Mouse (Mus musculus): ENCODE measurements at regions not wholly inside any gene's neighbourhood (a gene's known extent, or its start where the extent isn't known, plus 50 kb on each side); places are given as distances from the start of the nearest gene placed in this dataset.

DNA sequence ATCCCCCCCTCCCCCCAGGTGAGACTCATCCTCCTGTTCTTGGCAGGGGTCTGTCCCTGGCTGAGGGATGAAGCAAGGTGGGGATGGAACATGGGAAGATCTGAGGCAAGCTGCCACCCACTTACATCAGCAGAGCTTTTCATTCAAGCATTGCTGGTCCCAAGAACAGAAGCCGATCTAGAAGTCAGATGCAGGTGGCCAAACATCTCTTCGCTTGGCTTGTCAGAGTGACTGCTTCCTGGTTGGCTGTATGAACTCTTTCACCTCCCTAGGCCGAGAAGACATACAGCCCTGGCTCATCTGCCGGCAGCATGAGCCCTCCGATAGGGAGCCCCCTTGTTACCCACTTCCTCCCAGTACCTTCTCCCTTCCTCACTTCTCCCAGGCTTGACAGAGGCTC, 55.8 kb upstream of the Smndc1 start:
- Histone ChIP-seq H3K4me3 (ENCODE audit: insufficient read depth in 1 of 2, low read depth in 2 of 2, low read length in 2 of 2) (no peak overlapping the region), H3K4me1 (replicated peaks; ENCODE audit: control insufficient read depth in 2 of 2, insufficient read depth in 2 of 2, low read length in 1 of 2) (peaks cover 0 to 6% of the 10 kb centered on the region in 2 experiments; a peak in 1 of 4 replicates), H3K9me3 (ENCODE audit: control insufficient read depth, low read length) (no peaks in the 10 kb centered on the region), H3K27ac (no peak overlapping the region), H3K4me2 (ENCODE audit: low read depth) (no peak overlapping the region), H3K27me3 (ENCODE audit: control insufficient read depth, insufficient read depth, low read length) (no peaks in the 10 kb centered on the region), H3K36me3 (replicated peaks; ENCODE audit: control insufficient read depth, insufficient read depth, low read depth) (no peaks in the 10 kb centered on the region), H3K9ac (replicated peaks) (no peak overlapping the region)
- ATAC-seq (ENCODE audit: insufficient read depth) (no peak), DNase-seq (ENCODE audit: low read depth in 3 of 3, low spot score in 3 of 3) (no peak)
- WGBS (ENCODE audit: insufficient replicate concordance) = 24% methylated on average over 5 of the region's 5 CpGs
- TF ChIP-seq CTCF (IDR thresholded peaks at IDR 0.05; ENCODE audit: low read depth) (no peak), EP300 (IDR thresholded peaks at IDR 0.05; ENCODE audit: low read depth) (no peak)

DNA sequence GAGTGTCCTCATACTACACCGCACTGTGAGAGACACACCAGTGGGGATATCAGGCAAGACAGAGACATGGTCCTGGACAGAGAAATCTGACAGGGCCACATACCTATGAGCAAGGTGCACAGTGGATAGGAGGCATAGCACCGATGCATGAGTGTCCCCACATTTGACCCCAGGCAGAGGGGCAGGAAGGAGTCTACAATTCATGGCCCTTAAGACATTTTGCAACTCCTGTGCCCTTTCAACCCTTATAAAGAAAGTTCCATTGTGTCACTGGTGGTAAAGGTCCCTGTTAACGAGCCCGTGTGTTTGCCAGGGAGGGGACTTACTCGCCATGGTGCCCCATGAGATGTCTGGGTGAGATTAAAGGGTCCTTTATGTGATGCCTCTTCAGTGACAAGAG, 54.3 kb upstream of the Smndc1 start:
- no peak overlapping the region for H3K27ac ChIP-seq
- WGBS (ENCODE audit: insufficient replicate concordance) = 66% methylated on average over 5 of the region's 5 CpGs
- H3K4me3 ChIP-seq (ENCODE audit: insufficient read depth in 1 of 2, low read depth in 2 of 2, low read length in 2 of 2) = no peak overlapping the region
- no peak for DNase-seq (ENCODE audit: low read depth in 3 of 3, low spot score in 3 of 3)
- H3K27me3 ChIP-seq (ENCODE audit: control insufficient read depth, insufficient read depth, low read length) = no peaks in the 10 kb centered on the region
- H3K9ac ChIP-seq (replicated peaks) = no peak overlapping the region
- H3K4me2 ChIP-seq (ENCODE audit: low read depth) = no peak overlapping the region
- H3K36me3 ChIP-seq (replicated peaks; ENCODE audit: control insufficient read depth, insufficient read depth, low read depth) = no peaks in the 10 kb centered on the region
- peaks cover 0 to 5% of the 10 kb centered on the region in 2 experiments; a peak in 1 of 4 replicates for H3K4me1 ChIP-seq (replicated peaks; ENCODE audit: control insufficient read depth in 2 of 2, insufficient read depth in 2 of 2, low read length in 1 of 2)
- no peaks in the 10 kb centered on the region for H3K9me3 ChIP-seq (ENCODE audit: control insufficient read depth, low read length)
- TF ChIP-seq EP300 (IDR thresholded peaks at IDR 0.05; ENCODE audit: low read depth) (no peak), CTCF (IDR thresholded peaks at IDR 0.05; ENCODE audit: low read depth) (no peak)
- ATAC-seq (ENCODE audit: insufficient read depth) = no peak

DNA sequence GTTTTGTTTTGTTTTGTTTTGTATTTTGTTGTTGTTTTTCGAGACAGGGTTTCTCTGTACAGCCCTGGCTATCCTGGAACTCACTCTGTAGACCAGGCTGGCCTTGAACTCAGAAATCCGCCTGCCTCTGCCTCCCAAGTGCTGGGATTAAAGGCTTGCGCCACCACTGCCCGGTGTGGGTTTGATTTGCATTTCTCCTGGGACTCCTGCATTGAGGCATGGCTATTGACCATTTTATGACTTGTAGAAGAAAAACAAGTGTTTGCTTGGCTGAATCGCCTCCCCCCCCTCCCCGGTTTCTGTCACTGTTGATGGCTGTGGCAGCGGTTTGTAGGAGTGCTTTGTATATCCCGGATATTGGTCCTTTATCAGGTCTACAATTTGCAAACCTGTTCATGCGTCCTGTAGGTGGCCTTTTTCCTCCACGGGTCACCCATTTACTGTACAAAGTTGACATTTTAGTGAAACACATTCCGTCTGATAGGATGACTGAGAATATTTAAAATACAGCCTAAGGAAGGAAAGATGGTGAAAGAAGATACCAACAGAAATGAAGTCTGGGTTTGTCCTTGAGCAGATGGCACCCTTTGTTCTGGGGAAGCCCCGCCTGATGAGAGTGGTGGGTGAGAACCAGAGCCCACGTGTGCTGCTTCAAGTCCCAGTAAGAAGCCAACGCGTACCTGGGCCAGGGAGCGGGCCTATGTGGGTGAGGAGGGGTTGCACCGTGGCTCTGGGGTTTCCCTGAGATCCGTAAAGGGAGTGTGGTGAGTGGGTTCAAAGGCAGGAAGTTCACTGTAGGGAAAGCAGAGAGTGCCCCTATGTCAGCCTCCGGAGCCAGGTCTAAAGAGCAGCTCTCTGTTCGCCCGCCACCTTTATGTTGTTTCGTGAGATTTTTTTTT, 52.6 kb upstream of the Smndc1 start:
- Histone ChIP-seq H3K4me3 (ENCODE audit: insufficient read depth in 1 of 2, low read depth in 2 of 2, low read length in 2 of 2) (no peak overlapping the region), H3K27ac (no peak overlapping the region), H3K4me2 (ENCODE audit: low read depth) (no peak overlapping the region), H3K4me1 (replicated peaks; ENCODE audit: control insufficient read depth in 2 of 2, insufficient read depth in 2 of 2, low read length in 1 of 2) (peaks cover 0 to 6% of the 10 kb centered on the region in 2 experiments; a peak in 2 of 4 replicates), H3K9ac (replicated peaks) (no peak overlapping the region), H3K27me3 (ENCODE audit: control insufficient read depth, insufficient read depth, low read length) (no peaks in the 10 kb centered on the region), H3K36me3 (replicated peaks; ENCODE audit: control insufficient read depth, insufficient read depth, low read depth) (no peaks in the 10 kb centered on the region), H3K9me3 (ENCODE audit: control insufficient read depth, low read length) (no peaks in the 10 kb centered on the region)
- 67% methylated on average over 22 of the region's 22 CpGs for WGBS (ENCODE audit: insufficient replicate concordance)
- DNase-seq (ENCODE audit: low read depth in 3 of 3, low spot score in 3 of 3) = no peak
- no peak for ATAC-seq (ENCODE audit: insufficient read depth)
- TF ChIP-seq EP300 (IDR thresholded peaks at IDR 0.05; ENCODE audit: low read depth) (no peak), CTCF (IDR thresholded peaks at IDR 0.05; ENCODE audit: low read depth) (no peak)

DNA sequence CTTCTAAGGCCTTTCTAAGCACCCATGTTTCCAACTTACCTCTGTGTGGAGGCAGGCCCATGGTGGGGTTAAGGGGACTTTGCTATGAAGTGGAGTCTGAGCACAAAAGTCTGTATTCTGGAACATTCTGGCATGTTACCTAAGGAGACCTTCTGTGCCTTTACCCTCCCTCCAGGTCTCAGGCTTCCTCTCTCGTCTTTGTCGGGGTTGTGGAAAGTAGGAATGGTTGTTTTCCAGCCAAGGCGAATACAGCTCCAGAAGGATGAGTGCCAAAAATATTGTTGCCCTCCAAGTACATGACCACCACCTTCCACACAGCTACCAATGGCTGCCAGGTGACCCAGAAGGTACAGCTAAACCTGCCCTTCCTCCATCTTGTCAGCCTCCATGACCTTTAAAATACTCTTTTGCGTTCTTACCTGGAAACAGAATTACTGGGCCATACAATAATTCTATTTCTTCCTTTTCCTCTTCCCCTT, 51.8 kb upstream of the Smndc1 start:
- Histone ChIP-seq H3K4me3 (ENCODE audit: insufficient read depth in 1 of 2, low read depth in 2 of 2, low read length in 2 of 2) (no peak overlapping the region), H3K36me3 (replicated peaks; ENCODE audit: control insufficient read depth, insufficient read depth, low read depth) (no peaks in the 10 kb centered on the region), H3K4me1 (replicated peaks; ENCODE audit: control insufficient read depth in 2 of 2, insufficient read depth in 2 of 2, low read length in 1 of 2) (peaks cover 0 to 13% of the 10 kb centered on the region in 2 experiments; a peak in 2 of 4 replicates), H3K9ac (replicated peaks) (no peak overlapping the region), H3K9me3 (ENCODE audit: control insufficient read depth, low read length) (no peaks in the 10 kb centered on the region), H3K27me3 (ENCODE audit: control insufficient read depth, insufficient read depth, low read length) (no peaks in the 10 kb centered on the region), H3K27ac (no peak overlapping the region), H3K4me2 (ENCODE audit: low read depth) (no peak overlapping the region)
- ATAC-seq (ENCODE audit: insufficient read depth) = no peak
- TF ChIP-seq CTCF (IDR thresholded peaks at IDR 0.05; ENCODE audit: low read depth) (no peak), EP300 (IDR thresholded peaks at IDR 0.05; ENCODE audit: low read depth) (no peak)
- 67% methylated on average over 4 of the region's 4 CpGs for WGBS (ENCODE audit: insufficient replicate concordance)
- DNase-seq (ENCODE audit: low read depth in 3 of 3, low spot score in 3 of 3) = no peak

DNA sequence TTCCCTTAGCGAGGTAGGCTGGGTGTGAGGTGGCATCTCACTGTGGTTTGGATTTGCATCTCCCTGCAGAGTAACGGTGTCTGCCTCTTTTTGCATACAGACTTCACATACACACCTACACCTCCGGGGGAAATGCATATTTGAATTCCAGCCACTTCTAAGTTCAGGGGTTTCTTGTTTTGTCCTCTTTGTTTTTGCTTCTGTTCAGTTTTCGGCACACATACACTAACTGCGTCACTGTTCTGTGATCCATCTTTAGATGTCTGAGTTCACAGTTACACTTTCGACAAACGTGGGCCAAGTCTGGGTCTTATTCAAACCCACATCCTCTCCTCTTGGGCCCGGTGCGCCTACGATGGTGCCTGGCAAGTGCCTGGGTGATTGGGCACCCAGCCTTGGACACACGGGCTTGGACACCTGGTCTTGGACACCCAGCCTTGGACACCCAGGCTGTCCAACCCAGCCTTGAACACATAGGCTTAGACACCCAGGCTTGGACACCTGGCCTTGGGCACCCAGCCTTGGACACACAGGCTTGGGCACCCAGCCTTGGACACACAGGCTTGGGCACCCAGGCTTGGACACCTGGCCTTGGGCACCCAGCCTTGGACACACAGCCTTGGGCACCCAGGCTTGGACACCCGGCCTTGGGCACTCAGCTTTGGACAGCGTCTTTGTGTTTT, 51.2 kb upstream of the Smndc1 start:
- Histone ChIP-seq H3K36me3 (replicated peaks; ENCODE audit: control insufficient read depth, insufficient read depth, low read depth) (no peaks in the 10 kb centered on the region), H3K9ac (replicated peaks) (no peak overlapping the region), H3K27ac (no peak overlapping the region), H3K4me3 (ENCODE audit: insufficient read depth in 1 of 2, low read depth in 2 of 2, low read length in 2 of 2) (no peak overlapping the region), H3K4me2 (ENCODE audit: low read depth) (no peak overlapping the region), H3K27me3 (ENCODE audit: control insufficient read depth, insufficient read depth, low read length) (no peaks in the 10 kb centered on the region), H3K4me1 (replicated peaks; ENCODE audit: control insufficient read depth in 2 of 2, insufficient read depth in 2 of 2, low read length in 1 of 2) (peaks cover 0 to 16% of the 10 kb centered on the region in 2 experiments; a peak in 2 of 4 replicates), H3K9me3 (ENCODE audit: control insufficient read depth, low read length) (no peaks in the 10 kb centered on the region)
- ATAC-seq (ENCODE audit: insufficient read depth) (no peak), DNase-seq (ENCODE audit: low read depth in 3 of 3, low spot score in 3 of 3) (no peak)
- 65% methylated on average over 13 of the region's 13 CpGs for WGBS (ENCODE audit: insufficient replicate concordance)
- TF ChIP-seq EP300 (IDR thresholded peaks at IDR 0.05; ENCODE audit: low read depth) (no peak), CTCF (IDR thresholded peaks at IDR 0.05; ENCODE audit: low read depth) (no peak)

Measured in liver, embryonic 14.5 days (tissue).